Mouse (Mus musculus): ENCODE measurements around the gene Gm3336. TPM values are rescaled to one million over a fixed set of nuclear protein-coding genes. Genes with fewer than 3 reads are reported as not detected.

Gene Gm3336
- polyA plus RNA-seq, 1 experiment from 2014 or later: 32.2 TPM

DNA sequence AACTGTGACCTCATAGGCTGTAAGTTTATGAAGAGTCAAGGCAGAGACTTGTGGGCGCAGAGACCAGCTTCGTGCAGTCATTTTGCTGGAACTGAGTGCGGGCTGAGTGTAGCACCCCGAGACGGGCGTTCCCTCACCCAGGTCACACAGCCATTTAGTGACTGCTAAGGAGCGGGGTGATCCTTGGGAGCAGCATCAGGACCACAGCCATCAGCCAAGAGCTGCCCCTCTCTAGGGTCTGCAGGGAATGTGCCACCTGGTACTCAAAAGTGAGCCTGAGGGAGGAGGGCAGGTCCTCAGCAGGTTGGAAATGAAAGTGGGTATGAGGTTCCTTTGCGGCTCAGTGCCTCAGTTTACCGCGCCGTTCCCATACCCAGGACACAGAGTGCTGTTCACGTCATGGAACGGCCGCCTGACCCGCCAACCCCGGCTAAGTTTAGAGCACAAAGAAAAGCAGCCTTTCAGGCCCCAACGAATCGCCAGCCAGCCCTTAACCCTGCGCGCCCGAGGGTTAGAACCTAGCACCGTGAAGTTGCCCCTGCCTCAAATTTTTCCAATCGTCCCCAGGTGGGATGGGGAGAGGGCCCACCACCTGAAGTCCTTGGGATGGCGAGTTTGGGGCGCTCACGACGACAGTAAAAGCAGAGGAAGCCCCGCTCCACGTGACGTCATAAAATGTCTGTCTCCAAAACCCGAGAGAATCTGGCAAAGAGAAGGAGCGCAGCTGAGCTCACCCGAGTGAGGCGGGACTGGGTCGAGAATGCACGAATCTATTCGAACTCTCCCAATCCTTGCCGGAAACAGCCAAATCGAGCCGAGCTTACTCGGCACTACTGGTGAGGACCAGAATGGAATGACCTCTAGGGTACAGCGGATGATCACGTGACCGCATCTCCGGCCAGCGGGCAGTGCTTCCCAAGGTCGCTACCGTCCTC, 25.6 kb downstream of the Gm3336 start:
- DNase-seq (ENCODE audit: low spot score): no peak
- peak; percentile 39; the same call in 1 of the 2 replicates for ATAC-seq (ENCODE audit: low FRiP score, low TSS enrichment)
- Histone ChIP-seq H3K4me2 (replicated peaks; ENCODE audit: low read depth) (peak overlapping the region; percentile 49), H3K9ac (ENCODE audit: low read length) (peak overlapping the region; percentile 31; the same call in 1 of the 2 replicates), H3K4me1 (replicated peaks; ENCODE audit: control insufficient read depth, insufficient read depth) (0 out of 2 replicates have a peak, but pooled peaks cover 3% of the 10 kb centered on the region), H3K27me3 (ENCODE audit: control insufficient read depth, insufficient read depth, low read length) (0 out of 2 replicates have a peak, but pooled peaks cover 5% of the 10 kb centered on the region), H3K4me3 (ENCODE audit: low read depth, low read length) (peak overlapping the region; percentile 28), H3K9me3 (ENCODE audit: control insufficient read depth, low read length) (no peaks in the 10 kb centered on the region), H3K27ac (replicated peaks) (no peak overlapping the region), H3K36me3 (ENCODE audit: control insufficient read depth, insufficient read depth, low read length) (no peaks in the 10 kb centered on the region)
- TF ChIP-seq EP300 (optimal IDR thresholded peaks at IDR 0.05): no peak
- no peak for TF ChIP-seq CTCF (IDR thresholded peaks at IDR 0.05; ENCODE audit: low read depth)
- WGBS: 7% methylated on average over 48 of the region's 48 CpGs

- Histone ChIP-seq H3K36me3 (ENCODE audit: control insufficient read depth, insufficient read depth, low read length) (no peaks in the 10 kb centered on the region), H3K27ac (replicated peaks) (no peak overlapping the region), H3K4me1 (replicated peaks; ENCODE audit: control insufficient read depth, insufficient read depth) (0 out of 2 replicates have a peak, but pooled peaks cover 3% of the 10 kb centered on the region), H3K9ac (ENCODE audit: low read length) (no peak overlapping the region), H3K4me3 (ENCODE audit: low read depth, low read length) (no peak overlapping the region), H3K4me2 (replicated peaks; ENCODE audit: low read depth) (no peak overlapping the region), H3K27me3 (ENCODE audit: control insufficient read depth, insufficient read depth, low read length) (0 out of 2 replicates have a peak, but pooled peaks cover 5% of the 10 kb centered on the region), H3K9me3 (ENCODE audit: control insufficient read depth, low read length) (no peaks in the 10 kb centered on the region)
- ATAC-seq (ENCODE audit: low FRiP score, low TSS enrichment): no peak
- DNase-seq (ENCODE audit: low spot score): no peak
- TF ChIP-seq EP300 (optimal IDR thresholded peaks at IDR 0.05) (no peak), CTCF (IDR thresholded peaks at IDR 0.05; ENCODE audit: low read depth) (no peak)
- WGBS: 45% methylated on average over 11 of the region's 11 CpGs
These were observed 26.5 kb downstream of the Gm3336 start for GRCm38 (mm10) chr8:70744806-70745205.

DNA sequence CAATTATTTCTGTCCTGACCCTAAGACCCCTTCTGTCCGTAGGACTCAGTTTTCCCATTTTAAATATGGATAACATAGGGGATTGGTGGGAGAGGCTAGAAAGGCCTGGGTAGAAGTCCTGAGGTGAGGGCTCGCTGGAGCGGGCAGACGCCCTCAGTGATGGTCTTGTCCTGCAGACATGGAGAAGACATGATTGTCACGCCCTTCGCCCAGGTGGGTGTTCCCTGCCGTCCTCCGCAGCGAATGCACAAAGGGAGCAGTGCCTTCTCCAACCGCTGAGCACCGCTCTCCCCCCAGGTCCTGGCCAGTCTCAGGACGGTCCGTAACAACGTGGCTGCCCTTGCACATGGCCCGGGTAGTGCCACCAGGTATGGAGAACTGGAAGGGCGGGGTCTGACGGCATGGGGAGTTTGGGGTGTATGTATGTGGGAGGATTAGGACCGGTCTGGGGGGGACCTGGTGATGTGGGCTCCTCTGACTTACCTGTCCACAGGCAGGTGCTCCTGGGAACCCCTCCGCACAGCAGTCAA, 27.4 kb downstream of the Gm3336 start:
- DNase-seq (ENCODE audit: low spot score) (no peak), ATAC-seq (ENCODE audit: low FRiP score, low TSS enrichment) (peak; percentile 5; the same call in 1 of the 2 replicates)
- TF ChIP-seq CTCF (IDR thresholded peaks at IDR 0.05; ENCODE audit: low read depth) (peak; percentile 16; the same call in 1 of the 2 replicates), EP300 (optimal IDR thresholded peaks at IDR 0.05) (no peak)
- Histone ChIP-seq H3K9ac (ENCODE audit: low read length) (no peak overlapping the region), H3K27ac (replicated peaks) (no peak overlapping the region), H3K4me3 (ENCODE audit: low read depth, low read length) (no peak overlapping the region), H3K36me3 (ENCODE audit: control insufficient read depth, insufficient read depth, low read length) (no peaks in the 10 kb centered on the region), H3K9me3 (ENCODE audit: control insufficient read depth, low read length) (no peaks in the 10 kb centered on the region), H3K4me2 (replicated peaks; ENCODE audit: low read depth) (no peak overlapping the region), H3K27me3 (ENCODE audit: control insufficient read depth, insufficient read depth, low read length) (0 out of 2 replicates have a peak, but pooled peaks cover 5% of the 10 kb centered on the region), H3K4me1 (replicated peaks; ENCODE audit: control insufficient read depth, insufficient read depth) (0 out of 2 replicates have a peak, but pooled peaks cover 3% of the 10 kb centered on the region)
- WGBS: 55% methylated on average over 19 of the region's 19 CpGs

GRCm38 (mm10) chr8:70746676-70747075, 28.3 kb downstream of the Gm3336 start:
- H3K27ac ChIP-seq (replicated peaks): no peak overlapping the region
- H3K4me1 ChIP-seq (replicated peaks; ENCODE audit: control insufficient read depth, insufficient read depth): 0 out of 2 replicates have a peak, but pooled peaks cover 3% of the 10 kb centered on the region
- DNase-seq (ENCODE audit: low spot score): no peak
- no peak overlapping the region for H3K9ac ChIP-seq (ENCODE audit: low read length)
- no peaks in the 10 kb centered on the region for H3K36me3 ChIP-seq (ENCODE audit: control insufficient read depth, insufficient read depth, low read length)
- WGBS: 50% methylated on average over 9 of the region's 9 CpGs
- H3K4me3 ChIP-seq (ENCODE audit: low read depth, low read length): no peak overlapping the region
- H3K27me3 ChIP-seq (ENCODE audit: control insufficient read depth, insufficient read depth, low read length): 0 out of 2 replicates have a peak, but pooled peaks cover 5% of the 10 kb centered on the region
- H3K4me2 ChIP-seq (replicated peaks; ENCODE audit: low read depth): no peak overlapping the region
- no peak for ATAC-seq (ENCODE audit: low FRiP score, low TSS enrichment)
- TF ChIP-seq EP300 (optimal IDR thresholded peaks at IDR 0.05) (no peak), CTCF (IDR thresholded peaks at IDR 0.05; ENCODE audit: low read depth) (no peak)
- H3K9me3 ChIP-seq (ENCODE audit: control insufficient read depth, low read length): no peaks in the 10 kb centered on the region

GRCm38 (mm10) chr8:70747211-70747890, 29.0 kb downstream of the Gm3336 start:
- no peaks in the 10 kb centered on the region for H3K9me3 ChIP-seq (ENCODE audit: control insufficient read depth, low read length)
- no peak overlapping the region for H3K4me2 ChIP-seq (replicated peaks; ENCODE audit: low read depth)
- H3K4me1 ChIP-seq (replicated peaks; ENCODE audit: control insufficient read depth, insufficient read depth): 0 out of 2 replicates have a peak, but pooled peaks cover 3% of the 10 kb centered on the region
- H3K9ac ChIP-seq (ENCODE audit: low read length): no peak overlapping the region
- 82% methylated on average over 18 of the region's 18 CpGs for WGBS
- H3K36me3 ChIP-seq (ENCODE audit: control insufficient read depth, insufficient read depth, low read length): no peaks in the 10 kb centered on the region
- ATAC-seq (ENCODE audit: low FRiP score, low TSS enrichment) (no peak), DNase-seq (ENCODE audit: low spot score) (no peak)
- H3K27ac ChIP-seq (replicated peaks): no peak overlapping the region
- no peak for TF ChIP-seq CTCF (IDR thresholded peaks at IDR 0.05; ENCODE audit: low read depth)
- TF ChIP-seq EP300 (optimal IDR thresholded peaks at IDR 0.05): no peak
- H3K4me3 ChIP-seq (ENCODE audit: low read depth, low read length): no peak overlapping the region
- H3K27me3 ChIP-seq (ENCODE audit: control insufficient read depth, insufficient read depth, low read length): 0 out of 2 replicates have a peak, but pooled peaks cover 4% of the 10 kb centered on the region
